Mouse (Mus musculus) heart, postnatal 0 days (tissue): ENCODE data around the gene Apopt1. TPM values are rescaled to one million over a fixed set of nuclear protein-coding genes. Genes with fewer than 3 reads are reported as not detected.
"Not testable (repeated sequence)": the region's sequence is repeated elsewhere in the genome, so short reads cannot be mapped to it uniquely, and the experiment has no call there.

Experiments used
- ATAC-seq: fragments of 200-750 bp; cut with Nextera tagmentation; 2 replicates; pipeline ENCODE4 v1.8.0; 2017; ENCODE audit warnings: low read depth, moderate number of reproducible peaks, moderate library complexity; ENCODE audit not compliant: insufficient read depth
- DNase-seq: peaks from one replicate; pipeline ENCODE4 v3.0.0-alpha.2; 2016; ENCODE audit warnings: low spot score
- H3K27ac ChIP-seq: fragments of 300-500 bp; sonication (generic); 2 replicates; pipeline ENCODE4 v1.5.1; 2014; ENCODE audit warnings: low read depth, mild to moderate bottlenecking
- H3K27me3 ChIP-seq: fragments of 300-500 bp; sonication (generic); 2 replicates; pipeline ENCODE4 v1.6.1; 2014; ENCODE audit warnings: low read length, mixed read lengths; ENCODE audit not compliant: control insufficient read depth, insufficient read depth
- H3K36me3 ChIP-seq: fragments of 300-500 bp; sonication (generic); replicated peaks from 2 replicates; pipeline ENCODE4 v1.6.1; 2014; ENCODE audit warnings: low read length, mixed read lengths; ENCODE audit not compliant: control insufficient read depth, insufficient read depth
- H3K4me1 ChIP-seq: fragments of 300-500 bp; sonication (generic); 2 replicates; pipeline ENCODE4 v1.6.1; 2014; ENCODE audit warnings: antibody characterized with exemption; ENCODE audit not compliant: control insufficient read depth, insufficient read depth
- H3K4me2 ChIP-seq: fragments of 300-500 bp; sonication (generic); 2 replicates; pipeline ENCODE4 v1.6.1; 2014; ENCODE audit warnings: low read depth, mild to moderate bottlenecking, low read length, moderate library complexity
- H3K4me3 ChIP-seq: fragments of 300-500 bp; sonication (generic); 2 replicates; pipeline ENCODE4 v1.5.1; 2014; ENCODE audit warnings: low read depth, low read length
- H3K9ac ChIP-seq: fragments of 300-500 bp; sonication (generic); replicated peaks from 2 replicates; pipeline ENCODE4 v1.6.1; 2014; ENCODE audit warnings: low read depth, low read length, mixed read lengths
- H3K9me3 ChIP-seq: fragments of 300-500 bp; sonication (generic); replicated peaks from 2 replicates; pipeline ENCODE4 v1.6.1; 2016; ENCODE audit warnings: low read length; ENCODE audit not compliant: control insufficient read depth
- CTCF ChIP-seq: IDR thresholded peaks from 2 replicates; pipeline ENCODE4 v1.5.1; 2016; ENCODE audit warnings: antibody characterized with exemption, control low read depth, low read depth
- EP300 ChIP-seq: IDR thresholded peaks from 2 replicates; pipeline ENCODE4 v1.6.1; 2016; ENCODE audit warnings: antibody characterized with exemption, low read depth
- WGBS: fragments of 180-500 bp; shearing (Covaris S2); extraction: QIAGEN DNeasy Blood & Tissue Kit; methylation state at CpG from one replicate; pipeline ENCODE4 v1.1.7; 2014; 5-methylcytosine and 5-hydroxymethylcytosine counted together
- polyA plus RNA-seq: library from polyadenylated mRNA; unstranded; fragments of >200 nt; fragmentation: Nextera tagmentation; extraction: Ambion mirVana; gene quantifications from 2 replicates; pipeline ENCODE4 v1.2.1, GENCODE M21; 2015
- total RNA-seq: library from RNA; depleted of rRNA; stranded (reverse); fragments of >200 nt; gene quantifications from 2 replicates; pipeline ENCODE4 v1.2.3, GENCODE M21; 2014; ENCODE audit warnings: low replicate concordance

Apopt1 gene
- total and polyA plus RNA-seq, 2 experiments from 2014 or later: 18.5 to 58.9 TPM

GRCm38 (mm10) chr12:111732921-111733320 lies 19.9 kb downstream of the Apopt1 start:
- DNase-seq (no peak), ATAC-seq (no peak)
- TF ChIP-seq EP300 (no peak), CTCF (no peak)
- WGBS: 66% methylated on average over 5 of the region's 5 CpGs
- Histone ChIP-seq H3K4me3 (no peak overlapping the region), H3K4me2 (no peak overlapping the region; the same call in 1 of the 2 replicates), H3K9ac (no peak overlapping the region), H3K27ac (no peak overlapping the region; the same call in 1 of the 2 replicates), H3K4me1 (peaks cover 5% of the 10 kb centered on the region; the same call in 1 of the 2 replicates), H3K27me3 (no peaks in the 10 kb centered on the region), H3K9me3 (no peaks in the 10 kb centered on the region), H3K36me3 (peaks cover 16% of the 10 kb centered on the region; the same call in 1 of the 2 replicates)

GRCm38 (mm10) chr12:111734912-111735311 lies 21.9 kb downstream of the Apopt1 start:
- no peak overlapping the region for H3K4me2 ChIP-seq
- H3K9ac ChIP-seq: no peak overlapping the region
- 0 out of 2 replicates have a peak, but pooled peaks cover 5% of the 10 kb centered on the region for H3K36me3 ChIP-seq
- H3K9me3 ChIP-seq: no peaks in the 10 kb centered on the region
- no peak for ATAC-seq
- H3K4me3 ChIP-seq: no peak overlapping the region
- H3K27me3 ChIP-seq: no peaks in the 10 kb centered on the region
- DNase-seq: no peak
- 61% methylated on average over 3 of the region's 3 CpGs for WGBS
- peaks cover 5% of the 10 kb centered on the region; the same call in 1 of the 2 replicates for H3K4me1 ChIP-seq
- no peak overlapping the region for H3K27ac ChIP-seq
- TF ChIP-seq EP300 (no peak), CTCF (no peak)

- not testable (repeated sequence) for H3K9me3 ChIP-seq, ATAC-seq, H3K4me3 ChIP-seq, H3K27ac ChIP-seq, H3K36me3 ChIP-seq, H3K4me2 ChIP-seq, H3K9ac ChIP-seq, H3K27me3 ChIP-seq, H3K4me1 ChIP-seq, DNase-seq
- 79% methylated on average over 8 of the region's 8 CpGs for WGBS
Measured at GRCm38 (mm10) chr12:111736676-111737075, 23.6 kb downstream of the Apopt1 start.

DNA sequence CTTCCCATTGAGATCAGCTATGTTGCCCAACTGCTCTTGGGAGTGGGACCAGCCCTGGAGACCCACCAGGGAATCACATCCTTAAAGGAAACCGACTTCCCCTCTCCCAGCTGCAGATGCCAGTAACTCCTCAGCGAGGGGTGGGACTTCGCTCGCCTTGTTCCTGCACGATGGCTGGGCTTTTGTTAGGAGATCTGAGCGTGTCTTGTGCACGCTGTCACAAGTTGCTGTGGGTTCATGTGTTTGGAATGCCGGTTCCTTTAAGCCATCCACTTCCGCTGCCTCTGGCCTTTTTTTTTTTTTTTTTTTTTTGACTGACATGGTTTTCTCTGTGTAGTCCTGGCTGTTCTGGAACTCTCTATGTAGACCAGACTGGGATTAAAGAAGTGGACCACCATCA lies 24.3 kb downstream of the Apopt1 start:
- DNase-seq (no peak), ATAC-seq (no peak)
- H3K4me2 ChIP-seq: no peak overlapping the region
- WGBS: 46% methylated on average over 9 of the region's 9 CpGs
- no peaks in the 10 kb centered on the region for H3K36me3 ChIP-seq
- H3K4me3 ChIP-seq: no peak overlapping the region
- H3K27ac ChIP-seq: no peak overlapping the region
- H3K9me3 ChIP-seq: no peaks in the 10 kb centered on the region
- no peaks in the 10 kb centered on the region; the same call in 1 of the 2 replicates for H3K4me1 ChIP-seq
- TF ChIP-seq EP300 (no peak), CTCF (no peak)
- no peaks in the 10 kb centered on the region for H3K27me3 ChIP-seq
- no peak overlapping the region for H3K9ac ChIP-seq

DNA sequence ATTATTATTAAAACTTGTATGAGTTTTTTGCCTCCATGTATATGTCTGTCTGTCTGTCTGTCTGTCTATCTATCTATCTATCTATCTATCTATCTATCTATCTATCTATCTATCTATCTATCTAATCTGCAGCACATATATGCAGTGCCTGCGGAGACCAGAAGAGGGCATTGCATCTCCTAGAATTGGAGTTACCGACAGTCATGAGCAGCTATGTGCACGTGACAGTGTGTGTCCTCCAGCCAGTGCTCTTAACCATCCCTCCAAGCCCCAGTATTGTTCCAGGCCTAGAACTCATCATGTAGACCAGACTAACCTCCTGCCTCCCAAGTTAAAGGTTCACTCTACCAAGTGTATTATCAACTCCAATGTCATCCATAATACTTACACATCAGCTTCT lies 25.7 kb downstream of the Apopt1 start:
- H3K9me3 ChIP-seq: no peaks in the 10 kb centered on the region
- no peaks in the 10 kb centered on the region; the same call in 1 of the 2 replicates for H3K4me1 ChIP-seq
- no peak overlapping the region for H3K9ac ChIP-seq
- DNase-seq (no peak), ATAC-seq (0 out of 2 replicates have a peak, but pooled peaks have one; percentile 15)
- TF ChIP-seq CTCF: peak; percentile 37
- TF ChIP-seq EP300: no peak
- H3K4me3 ChIP-seq: no peak overlapping the region
- H3K27me3 ChIP-seq: no peaks in the 10 kb centered on the region
- H3K4me2 ChIP-seq: no peak overlapping the region
- no peak overlapping the region for H3K27ac ChIP-seq
- H3K36me3 ChIP-seq: no peaks in the 10 kb centered on the region
- 23% methylated on average over 3 of the region's 3 CpGs for WGBS

GRCm38 (mm10) chr12:111741338-111741737 lies 28.3 kb downstream of the Apopt1 start:
- Histone ChIP-seq H3K9me3 (no peaks in the 10 kb centered on the region), H3K36me3 (no peaks in the 10 kb centered on the region), H3K4me3 (no peak overlapping the region), H3K27me3 (no peaks in the 10 kb centered on the region), H3K4me2 (no peak overlapping the region), H3K27ac (no peak overlapping the region), H3K9ac (no peak overlapping the region), H3K4me1 (peaks cover 10% of the 10 kb centered on the region)
- ATAC-seq (no peak), DNase-seq (no peak)
- 44% methylated on average over 8 of the region's 8 CpGs for WGBS
- no peak for TF ChIP-seq CTCF
- TF ChIP-seq EP300: no peak
